Mouse (Mus musculus) left cerebral cortex, adult 2 months (tissue): ENCODE data around the gene Slfn14. TPM values are rescaled to one million over a fixed set of nuclear protein-coding genes. Genes with fewer than 3 reads are reported as not detected.
"Not testable (repeated sequence)": the region's sequence is repeated elsewhere in the genome, so short reads cannot be mapped to it uniquely, and the experiment has no call there.

ENCODE experiments used
- DNase-seq, 2 experiments: peaks; one replicate each; pipeline ENCODE4 v3.0.0; 2021 to 2022; ENCODE audit warnings: low spot score in 2 of 2, mixed read lengths in 1 of 2; ENCODE audit errors: extremely low spot score in 1 of 2
- H3K27ac ChIP-seq: fragments of 200-600 bp; 2 replicates; pipeline ENCODE4 v1.8.1; 2022
- H3K4me3 ChIP-seq: fragments of 200-600 bp; 2 replicates; pipeline ENCODE4 v1.8.1; 2022
- CTCF ChIP-seq: fragments of 200-600 bp; IDR thresholded peaks from 2 replicates; pipeline ENCODE4 v1.8.1; 2022; ENCODE audit warnings: antibody characterized with exemption, mild to moderate bottlenecking, moderate library complexity
- intact Hi-C: fragments of 180-260 bp; cut with DNase I; formaldehyde crosslinking; loops from one replicate; pipeline ENCODE4 v1.15.1; 2025
- long read RNA-seq, 2 experiments: library from polyadenylated mRNA; stranded (forward); transcript quantifications; one replicate each; pipeline ENCODE4 v2.0.0; 2021; ENCODE audit warnings: borderline mapping rate in 2 of 2
- total RNA-seq, 2 experiments: library from RNA; stranded (reverse); gene quantifications; 2 replicates each; pipeline ENCODE4 v1.2.3; 2021

Gene Slfn14
- total RNA-seq, result not detected
- long read RNA-seq, experiment 1, result 0 reads
- long read RNA-seq, experiment 2, result 0 reads

GRCm38 (mm10) chr11:83286566-83286965, at the start of gene Slfn14:
Gene Slfn14 (minus strand): TSS chr11:83286726.
- intact Hi-C loops, result no loop called here
- H3K27ac ChIP-seq, result no peak within 1 kb of the TSS
- no peak within 1 kb of the TSS for H3K4me3 ChIP-seq
- DNase-seq, result no peak
- TF ChIP-seq CTCF, result no peak

GRCm38 (mm10) chr11:83335826-83336225, 49.3 kb upstream of the Slfn14 start:
- no peak for TF ChIP-seq CTCF
- intact Hi-C loops, result no loop called here
- Histone ChIP-seq H3K27ac (no peak overlapping the region), H3K4me3 (no peak overlapping the region)
- no peak for DNase-seq

DNA sequence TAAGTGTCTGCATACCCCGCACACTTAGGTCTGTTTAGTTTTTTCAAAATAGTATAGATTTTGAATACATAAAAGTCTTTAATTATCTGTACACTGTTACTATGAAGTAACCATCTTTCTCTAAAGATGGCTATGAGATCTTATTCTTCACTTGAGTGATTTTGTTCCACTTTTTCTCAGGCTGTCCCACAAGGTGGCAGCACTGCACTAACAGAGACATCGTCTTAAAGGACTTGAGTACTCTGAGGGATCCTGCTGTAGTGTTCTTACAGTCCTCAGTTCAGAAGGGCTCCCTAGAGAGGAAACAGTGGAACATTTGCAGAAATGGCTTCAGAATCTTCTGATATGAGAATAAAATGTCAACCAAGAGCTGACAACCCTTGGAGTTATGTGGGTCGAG, 40.9 kb upstream of the Slfn14 start:
- peak; percentile 75 for TF ChIP-seq CTCF
- Histone ChIP-seq H3K4me3 (no peak overlapping the region), H3K27ac (no peak overlapping the region)
- DNase-seq, result peak; percentile 41 to 50
- intact Hi-C loops, result loop anchor here (2.0 kb wide), 1 partner anchor 97 kb away; no protein-coding TSS in a partner anchor

DNA sequence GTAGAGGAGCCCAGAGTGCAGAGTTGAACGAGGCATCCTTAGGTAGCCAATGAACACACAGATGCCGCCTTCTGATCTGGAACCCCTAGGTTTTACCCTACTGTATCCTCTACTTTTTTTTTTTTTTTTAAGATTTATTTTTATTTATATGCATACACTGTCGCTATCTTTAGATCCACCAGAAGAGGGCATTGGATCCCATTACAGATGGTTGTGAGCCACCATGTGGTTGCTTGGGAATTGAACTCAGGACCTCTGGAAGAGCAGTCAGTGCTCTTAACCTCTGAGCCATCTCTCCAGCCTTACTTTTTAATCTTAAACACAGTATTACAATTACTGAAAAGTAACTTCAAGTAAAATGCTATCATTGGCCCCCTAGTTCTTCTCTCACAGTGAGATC, 40.2 kb upstream of the Slfn14 start:
- peak; percentile 17 for TF ChIP-seq CTCF
- not testable (repeated sequence) for DNase-seq, H3K4me3 ChIP-seq, H3K27ac ChIP-seq
- intact Hi-C loops, result loop anchor here (2.0 kb wide), 1 partner anchor 98 kb away; no protein-coding TSS in a partner anchor

- no peak for DNase-seq
- Histone ChIP-seq H3K27ac (no peak overlapping the region), H3K4me3 (no peak overlapping the region)
- intact Hi-C loops, result no loop called here
- TF ChIP-seq CTCF, result no peak
These were observed 32.5 kb upstream of the Slfn14 start for GRCm38 (mm10) chr11:83319048-83319447.

DNA sequence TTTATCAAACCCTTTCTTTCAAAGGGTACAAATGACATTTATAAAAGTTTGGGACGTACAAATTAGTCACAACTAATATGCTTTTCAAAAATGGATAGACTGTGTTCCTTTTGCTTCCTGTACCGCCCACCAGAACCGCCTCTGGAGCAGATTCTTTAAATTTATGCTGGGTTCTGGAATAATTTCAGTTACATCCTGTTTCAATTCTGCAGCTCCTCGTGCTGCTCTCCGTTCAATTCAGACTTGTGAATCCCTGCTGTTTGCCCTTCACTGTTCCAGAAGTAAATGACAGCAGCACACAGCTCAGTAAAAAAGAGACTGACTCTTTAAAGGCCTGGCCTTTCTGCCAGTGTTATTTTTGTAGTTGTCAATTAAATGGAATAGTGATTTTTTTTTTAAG, 25.9 kb upstream of the Slfn14 start:
- Histone ChIP-seq H3K27ac (peak overlapping the region; percentile 80), H3K4me3 (no peak overlapping the region)
- DNase-seq, result peak; percentile 29 to 50
- intact Hi-C loops, result no loop called here
- TF ChIP-seq CTCF, result no peak

- DNase-seq, result no peak
- Histone ChIP-seq H3K4me3 (no peak overlapping the region), H3K27ac (no peak overlapping the region)
- intact Hi-C loops, result no loop called here
- no peak for TF ChIP-seq CTCF
These were observed 20.3 kb upstream of the Slfn14 start for GRCm38 (mm10) chr11:83306700-83307253.

DNA sequence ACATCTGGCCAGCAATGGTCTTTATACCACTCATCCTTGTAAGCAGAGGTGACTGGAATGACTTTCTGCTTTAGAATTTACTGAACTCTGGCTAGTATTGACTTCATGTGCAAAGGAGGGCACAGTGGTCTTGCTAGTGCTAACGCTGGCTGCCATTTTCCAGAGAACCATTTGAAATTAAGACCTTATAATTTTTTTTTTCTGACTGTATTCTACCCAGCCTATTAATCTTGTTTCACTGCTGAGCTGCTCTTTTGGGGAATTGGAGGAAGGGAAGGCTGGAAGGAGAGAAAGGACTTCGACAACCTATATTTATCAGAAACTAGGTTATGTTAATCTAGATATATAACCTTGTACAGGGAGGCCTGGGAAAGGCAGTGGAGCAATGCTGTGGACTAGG, 18.0 kb upstream of the Slfn14 start:
- H3K27ac ChIP-seq, result no peak overlapping the region

GRCm38 (mm10) chr11:83303751-83304150, 17.2 kb upstream of the Slfn14 start:
- TF ChIP-seq CTCF, result no peak; the same call in 1 of the 2 replicates
- intact Hi-C loops, result no loop called here
- no peak overlapping the region; the same call in 1 of the 2 replicates for H3K27ac ChIP-seq
- peak overlapping the region; percentile 88 for H3K4me3 ChIP-seq
- DNase-seq, result peak in 1 of 2 experiments; percentile 33

More for the DNA sequence above, 18.0 kb upstream of the Slfn14 start:
- no peak for DNase-seq
- H3K4me3 ChIP-seq, result peak overlapping the region; percentile 88
- intact Hi-C loops, result no loop called here
- no peak for TF ChIP-seq CTCF

GRCm38 (mm10) chr11:83302526-83303251, 16.2 kb upstream of the Slfn14 start, which contains the start of gene Pex12:
Gene Pex12 (minus strand): TSS chr11:83302586.
- no peak for TF ChIP-seq CTCF

DNA sequence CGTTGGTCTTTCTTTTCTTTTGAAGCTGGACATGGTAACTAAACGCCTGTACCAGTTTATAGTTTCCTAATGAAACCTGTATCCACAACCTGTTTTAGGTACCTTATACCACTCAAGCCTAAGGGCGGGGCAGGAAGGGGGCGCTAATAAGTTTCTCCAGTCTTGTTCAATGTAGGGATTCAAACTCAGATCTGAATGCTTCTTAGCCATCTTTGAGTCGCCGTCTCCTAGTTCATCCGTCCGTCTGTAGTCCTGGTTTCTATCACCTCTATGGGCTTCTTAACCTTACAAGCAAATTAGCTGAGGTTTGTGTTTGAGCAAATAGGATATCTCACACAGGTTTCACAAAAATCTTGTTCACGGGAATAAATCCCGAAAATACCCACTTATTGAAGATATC, 15.6 kb upstream of the Slfn14 start:
- no peak for DNase-seq
- TF ChIP-seq CTCF, result no peak
- intact Hi-C loops, result loop anchor here (1.0 kb wide), 1 partner anchor 31 kb away; no protein-coding TSS in a partner anchor
- Histone ChIP-seq H3K4me3 (peak overlapping the region; percentile 88), H3K27ac (peak overlapping the region; percentile 98)

More at GRCm38 (mm10) chr11:83302526-83303251, 16.2 kb upstream of the Slfn14 start, which contains the start of gene Pex12:
- peak; percentile 94 to 95 for DNase-seq
- peak within 1 kb of the TSS; percentile 88 for H3K4me3 ChIP-seq
- peak within 1 kb of the TSS; percentile 98 for H3K27ac ChIP-seq
- intact Hi-C loops, result loop anchor here (1.0 kb wide), 1 partner anchor 31 kb away; no protein-coding TSS in a partner anchor

DNA sequence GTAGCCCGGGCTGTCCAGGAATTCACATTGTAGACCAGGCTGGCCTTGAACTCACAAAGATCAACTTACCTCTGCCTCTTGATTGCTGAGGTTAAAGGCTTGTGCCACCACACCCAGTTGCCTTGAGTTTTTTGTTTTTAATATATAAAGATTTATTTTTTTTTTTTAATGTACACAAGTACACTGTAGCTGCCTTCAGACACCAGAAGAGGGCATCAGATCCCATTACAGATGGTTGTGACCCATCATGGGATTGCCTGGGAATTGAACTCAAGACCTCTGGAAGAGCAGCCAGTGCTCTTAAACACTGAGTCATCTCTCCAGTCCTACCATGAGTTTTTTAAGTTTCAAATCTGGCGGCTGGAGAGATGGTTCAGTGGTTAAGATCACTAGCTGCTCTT, 14.9 kb upstream of the Slfn14 start:
- no peak overlapping the region for H3K27ac ChIP-seq
- no peak overlapping the region for H3K4me3 ChIP-seq
- intact Hi-C loops, result no loop called here
- peak; percentile 26 for TF ChIP-seq CTCF
- no peak for DNase-seq
